Mouse (Mus musculus) hindbrain, embryonic 12.5 days (tissue): ENCODE results near the gene Mmrn1. TPM values are rescaled to one million over a fixed set of nuclear protein-coding genes. Genes with fewer than 3 reads are reported as not detected.

ENCODE experiments used
- ATAC-seq: fragments of 200-750 bp; cut with Nextera tagmentation; 2 replicates; pipeline ENCODE4 v1.8.0; 2017; ENCODE audit warnings: moderate TSS enrichment; ENCODE audit not compliant: low FRiP score
- H3K27ac ChIP-seq: fragments of 300-500 bp; sonication (generic); 2 replicates; pipeline ENCODE4 v1.5.1; 2016; ENCODE audit warnings: mild to moderate bottlenecking
- H3K27me3 ChIP-seq: fragments of 300-500 bp; sonication (generic); 2 replicates; pipeline ENCODE4 v1.6.1; 2016; ENCODE audit warnings: mild to moderate bottlenecking
- H3K36me3 ChIP-seq: fragments of 300-500 bp; sonication (generic); 2 replicates; pipeline ENCODE4 v1.6.1; 2016; ENCODE audit warnings: mild to moderate bottlenecking
- H3K4me1 ChIP-seq: fragments of 300-500 bp; sonication (generic); 2 replicates; pipeline ENCODE4 v1.6.1; 2016
- H3K4me2 ChIP-seq: fragments of 300-500 bp; sonication (generic); replicated peaks from 2 replicates; pipeline ENCODE4 v1.6.1; 2016; ENCODE audit warnings: mild to moderate bottlenecking
- H3K4me3 ChIP-seq: fragments of 300-500 bp; sonication (generic); 2 replicates; pipeline ENCODE4 v1.5.1; 2016; ENCODE audit warnings: mild to moderate bottlenecking
- H3K9ac ChIP-seq: fragments of 300-500 bp; sonication (generic); 2 replicates; pipeline ENCODE4 v1.6.1; 2016; ENCODE audit warnings: mild to moderate bottlenecking, moderate library complexity
- H3K9me3 ChIP-seq: fragments of 300-500 bp; sonication (generic); replicated peaks from 2 replicates; pipeline ENCODE4 v1.6.1; 2016; ENCODE audit warnings: mild to moderate bottlenecking
- WGBS: fragments of 180-500 bp; shearing (Covaris S2); methylation state at CpG from one replicate; pipeline ENCODE4 v1.1.7; 2016; 5-methylcytosine and 5-hydroxymethylcytosine counted together
- polyA plus RNA-seq: library from polyadenylated mRNA; unstranded; fragments of >200 nt; fragmentation: Nextera tagmentation; extraction: Ambion mirVana; gene quantifications from 2 replicates; pipeline ENCODE4 v1.2.1, GENCODE M21; 2016

Mmrn1 gene
- polyA plus RNA-seq, 1 experiment from 2014 or later = 6.0 TPM

DNA sequence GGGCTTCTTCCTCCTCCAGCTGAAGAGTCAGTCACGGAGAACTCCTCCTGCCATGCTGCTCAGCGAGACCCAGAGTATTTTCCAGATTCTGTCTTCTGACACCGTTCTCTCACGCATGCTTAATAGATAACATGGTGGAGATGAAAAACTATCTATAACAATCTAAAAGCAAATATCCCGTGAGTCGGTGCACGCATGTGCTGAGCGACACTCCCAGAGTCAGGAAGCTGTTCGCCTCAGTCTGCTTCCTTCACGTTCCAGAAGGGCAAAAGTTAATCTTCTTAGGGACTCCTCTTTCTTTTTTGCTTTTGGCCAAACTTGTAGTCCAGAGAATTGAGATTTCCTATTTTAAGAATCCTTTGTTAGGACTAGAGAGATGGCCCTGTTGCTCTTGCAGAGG is 69.7 kb downstream of the Mmrn1 start:
- H3K27me3 ChIP-seq = no peaks in the 10 kb centered on the region
- H3K9ac ChIP-seq = no peak overlapping the region
- H3K36me3 ChIP-seq = no peaks in the 10 kb centered on the region
- H3K4me3 ChIP-seq = no peak overlapping the region
- no peak overlapping the region for H3K4me2 ChIP-seq
- no peak for ATAC-seq
- H3K27ac ChIP-seq = no peak overlapping the region
- H3K9me3 ChIP-seq = no peaks in the 10 kb centered on the region
- 44% methylated on average over 10 of the region's 10 CpGs for WGBS
- H3K4me1 ChIP-seq = peaks cover 5% of the 10 kb centered on the region; the same call in 1 of the 2 replicates

DNA sequence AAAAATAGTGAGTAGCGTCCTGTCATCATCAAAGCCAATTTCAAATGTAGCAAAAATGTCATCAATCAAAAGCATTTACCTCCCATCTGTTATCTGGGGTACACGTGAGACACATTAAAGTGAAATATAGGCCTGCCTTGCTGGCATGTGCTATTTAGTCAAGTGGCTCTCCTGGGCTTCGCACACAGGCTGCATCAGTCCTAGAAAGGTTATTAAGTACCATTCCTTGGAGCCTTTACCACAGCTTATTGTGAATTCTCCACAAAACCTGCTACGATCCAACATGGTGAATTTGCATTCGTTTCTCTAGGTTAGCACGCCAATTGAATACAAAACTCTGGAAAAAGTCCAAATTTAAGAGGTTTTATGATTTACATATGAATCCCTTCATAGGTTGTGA is 70.8 kb downstream of the Mmrn1 start:
- H3K36me3 ChIP-seq = no peaks in the 10 kb centered on the region
- 57% methylated on average over 6 of the region's 6 CpGs for WGBS
- no peak for ATAC-seq
- H3K9me3 ChIP-seq = no peaks in the 10 kb centered on the region
- H3K27me3 ChIP-seq = no peaks in the 10 kb centered on the region
- no peak overlapping the region for H3K9ac ChIP-seq
- H3K4me2 ChIP-seq = no peak overlapping the region
- H3K4me3 ChIP-seq = no peak overlapping the region
- H3K4me1 ChIP-seq = peaks cover 5% of the 10 kb centered on the region; the same call in 1 of the 2 replicates
- no peak overlapping the region for H3K27ac ChIP-seq

DNA sequence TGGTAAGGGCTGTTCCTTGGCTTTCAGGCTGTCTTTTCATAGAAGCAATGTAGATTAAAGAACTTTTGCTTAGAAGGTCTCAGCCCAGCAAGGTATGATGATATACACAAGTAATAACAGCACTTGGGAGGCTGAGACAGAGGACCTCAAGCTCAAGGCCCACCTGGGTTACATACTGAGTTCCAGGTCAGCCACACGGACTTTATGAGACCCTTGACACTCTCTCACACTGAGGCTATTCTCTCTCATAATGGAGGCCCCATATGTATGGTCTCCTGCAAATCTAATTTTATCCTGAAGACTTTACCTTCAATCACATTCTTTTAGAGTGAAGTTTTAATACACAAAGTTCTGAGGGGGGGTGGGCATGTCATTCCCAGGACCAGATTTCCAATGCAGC is 71.6 kb downstream of the Mmrn1 start:
- no peak for ATAC-seq
- H3K4me2 ChIP-seq = no peak overlapping the region
- H3K4me3 ChIP-seq = no peak overlapping the region
- no peak overlapping the region for H3K27ac ChIP-seq
- 70% methylated on average over 1 of the region's 1 CpGs for whole genome bisulfite sequencing
- H3K9me3 ChIP-seq = 0 out of 2 replicates have a peak, but pooled peaks cover under 1% of the 10 kb centered on the region
- H3K27me3 ChIP-seq = no peaks in the 10 kb centered on the region
- H3K36me3 ChIP-seq = no peaks in the 10 kb centered on the region
- H3K4me1 ChIP-seq = peaks cover 5% of the 10 kb centered on the region; the same call in 1 of the 2 replicates
- no peak overlapping the region for H3K9ac ChIP-seq

DNA sequence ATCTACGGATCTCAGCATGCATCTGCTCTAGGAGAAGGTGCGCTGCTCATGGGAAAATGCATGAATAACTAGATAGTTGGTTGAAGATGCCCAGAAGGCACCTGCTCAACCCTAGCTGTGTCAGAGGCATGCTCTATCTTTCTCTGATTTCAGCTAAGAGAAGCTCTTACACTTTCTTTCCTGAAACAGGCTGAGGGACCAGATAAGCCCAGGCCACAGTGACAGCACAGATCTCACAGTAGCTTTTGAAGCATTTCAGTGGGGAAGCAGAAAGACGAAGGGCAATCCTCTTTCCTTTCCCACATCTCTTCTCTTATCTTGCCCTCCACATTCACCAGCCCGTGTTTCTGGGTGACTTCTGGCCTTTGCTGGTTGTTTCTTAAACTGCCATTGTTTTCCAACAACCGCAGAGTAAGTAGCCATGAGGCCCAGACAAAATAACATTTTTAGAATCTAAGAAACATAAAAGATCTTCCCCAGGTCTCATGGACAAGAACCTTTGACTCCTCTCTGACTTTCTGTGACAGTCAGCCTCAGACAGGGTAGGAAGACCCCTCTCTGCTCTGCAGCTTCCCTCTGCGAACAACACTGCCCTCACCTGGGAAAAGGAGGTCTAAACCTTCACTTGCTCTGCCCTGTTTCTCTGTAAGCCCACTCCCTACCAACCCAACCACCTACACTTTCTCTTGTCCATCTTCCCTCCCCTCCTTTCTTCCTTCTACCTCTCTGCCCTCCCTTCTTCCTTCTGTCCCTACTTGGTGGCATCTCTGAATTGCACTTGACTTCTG is 76.4 kb downstream of the Mmrn1 start:
- Histone ChIP-seq H3K4me3 (no peak overlapping the region), H3K27ac (no peak overlapping the region), H3K9me3 (peaks cover 6% of the 10 kb centered on the region; the same call in 1 of the 2 replicates), H3K4me1 (no peaks in the 10 kb centered on the region), H3K9ac (no peak overlapping the region), H3K27me3 (no peaks in the 10 kb centered on the region), H3K36me3 (no peaks in the 10 kb centered on the region), H3K4me2 (no peak overlapping the region)
- ATAC-seq = no peak
- WGBS = 85% methylated on average over 6 of the region's 6 CpGs

DNA sequence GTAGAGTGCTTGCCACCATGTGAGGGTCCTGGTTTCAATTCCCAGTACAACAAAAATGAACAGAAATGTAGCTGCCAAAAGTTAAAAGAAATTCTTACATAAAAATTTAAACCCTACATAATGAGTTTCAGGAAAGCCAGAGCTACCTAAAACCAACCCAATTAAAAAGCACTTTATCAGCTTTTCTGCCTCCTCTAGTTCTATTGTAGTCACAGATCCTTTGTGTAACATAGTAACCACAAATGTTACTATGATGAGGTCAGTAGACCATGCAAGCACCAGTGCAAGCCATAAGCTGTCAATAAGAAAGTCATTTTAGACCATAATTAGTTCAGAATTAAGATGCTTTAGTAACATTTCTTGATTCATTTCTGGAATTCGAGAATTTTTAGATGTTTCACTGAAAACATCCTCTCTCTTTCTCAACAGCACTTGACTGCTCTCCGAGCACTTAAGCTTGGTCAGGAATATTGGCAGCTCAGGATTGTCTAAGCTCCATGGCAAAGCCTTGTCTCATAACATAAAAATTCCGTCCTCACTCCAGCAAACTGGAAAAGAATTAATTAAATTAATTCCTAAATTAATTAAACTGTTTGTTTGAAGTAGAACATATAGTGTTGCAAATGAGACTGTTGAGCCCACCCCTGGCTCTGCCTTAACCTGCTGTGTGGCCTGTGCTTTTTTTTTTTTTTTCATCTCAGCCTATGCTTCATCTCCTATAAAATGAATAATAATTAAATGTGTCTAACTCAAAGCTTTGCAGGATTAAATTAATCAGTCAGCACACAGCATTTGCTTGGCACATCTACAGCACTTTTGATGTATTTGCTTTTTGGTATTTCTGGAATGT is 79.4 kb downstream of the Mmrn1 start:
- H3K9me3 ChIP-seq = peaks cover 6% of the 10 kb centered on the region; the same call in 1 of the 2 replicates
- H3K27ac ChIP-seq = no peak overlapping the region
- H3K4me2 ChIP-seq = no peak overlapping the region
- 44% methylated on average over 3 of the region's 3 CpGs for WGBS
- H3K27me3 ChIP-seq = no peaks in the 10 kb centered on the region
- no peak overlapping the region for H3K4me3 ChIP-seq
- H3K4me1 ChIP-seq = no peaks in the 10 kb centered on the region
- H3K36me3 ChIP-seq = no peaks in the 10 kb centered on the region
- ATAC-seq = no peak
- H3K9ac ChIP-seq = no peak overlapping the region

DNA sequence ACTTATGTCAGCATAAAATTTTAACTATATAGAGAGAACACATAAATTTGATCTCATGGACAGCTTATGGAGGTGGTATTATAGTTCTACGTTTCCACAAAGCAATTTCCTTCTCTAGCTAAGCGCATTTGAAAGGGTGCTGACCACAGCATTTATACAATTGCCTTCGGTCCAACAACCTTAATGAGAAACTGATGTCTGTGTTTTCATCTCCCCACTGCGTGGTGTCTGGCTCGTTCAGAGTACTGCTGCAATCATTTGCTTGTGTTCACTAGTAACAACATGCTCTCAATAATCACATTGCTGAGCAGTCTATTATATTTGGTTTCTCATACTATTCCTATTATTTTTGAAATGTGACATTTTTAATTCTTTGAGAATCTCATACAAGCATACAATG is 89.0 kb downstream of the Mmrn1 start:
- 62% methylated on average over 5 of the region's 5 CpGs for WGBS
- Histone ChIP-seq H3K4me2 (no peak overlapping the region), H3K4me3 (no peak overlapping the region), H3K9ac (no peak overlapping the region), H3K36me3 (no peaks in the 10 kb centered on the region), H3K9me3 (no peaks in the 10 kb centered on the region), H3K27me3 (no peaks in the 10 kb centered on the region), H3K27ac (no peak overlapping the region), H3K4me1 (no peaks in the 10 kb centered on the region)
- 0 out of 2 replicates have a peak, but pooled peaks have one; percentile 22 for ATAC-seq

DNA sequence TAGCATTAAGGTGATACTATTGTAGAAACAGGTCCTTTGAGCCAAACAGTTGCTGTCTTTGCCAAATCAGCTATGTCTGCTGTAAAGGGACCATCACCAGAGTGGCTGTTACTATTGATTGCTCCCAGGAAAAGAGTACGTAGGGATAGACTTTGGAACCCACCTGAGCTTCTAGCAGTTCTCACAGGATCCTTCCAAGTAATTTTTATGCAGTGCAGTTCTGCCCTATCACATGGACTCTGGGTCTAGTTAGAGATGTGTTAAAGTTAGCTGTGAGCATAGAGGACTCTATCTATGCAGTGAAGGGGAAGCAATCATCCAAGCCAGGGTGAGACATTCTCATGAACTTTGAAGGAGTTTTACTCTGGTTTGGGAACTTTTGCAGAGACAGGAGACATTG is 94.9 kb downstream of the Mmrn1 start:
- Histone ChIP-seq H3K36me3 (no peaks in the 10 kb centered on the region), H3K27me3 (no peaks in the 10 kb centered on the region), H3K9me3 (no peaks in the 10 kb centered on the region), H3K4me2 (no peak overlapping the region), H3K4me1 (no peaks in the 10 kb centered on the region), H3K27ac (no peak overlapping the region), H3K4me3 (no peak overlapping the region), H3K9ac (no peak overlapping the region)
- WGBS = 89% methylated on average over 1 of the region's 1 CpGs
- no peak for ATAC-seq

DNA sequence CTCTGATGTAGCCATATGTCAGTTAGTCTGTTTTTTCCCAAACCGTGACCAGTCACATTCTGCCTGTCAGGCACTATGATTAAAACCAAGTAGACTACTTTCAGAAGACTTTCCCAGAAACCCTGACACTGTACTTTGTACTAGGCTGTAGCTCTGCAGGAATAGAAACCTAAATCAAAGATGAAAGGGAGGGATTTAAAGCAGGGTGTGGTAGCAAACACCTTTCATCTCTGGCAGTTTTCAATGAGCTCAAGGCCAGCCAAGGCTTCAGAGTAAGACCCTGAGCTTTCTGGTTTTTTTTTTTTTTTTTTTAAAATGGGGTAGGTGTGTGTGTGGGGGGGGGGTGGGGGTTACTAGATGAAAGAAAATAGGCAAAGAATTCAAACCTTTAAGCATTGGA is 96.2 kb downstream of the Mmrn1 start:
- Histone ChIP-seq H3K36me3 (no peaks in the 10 kb centered on the region), H3K27me3 (no peaks in the 10 kb centered on the region), H3K4me1 (no peaks in the 10 kb centered on the region), H3K27ac (no peak overlapping the region), H3K9ac (no peak overlapping the region), H3K9me3 (no peaks in the 10 kb centered on the region), H3K4me3 (no peak overlapping the region), H3K4me2 (no peak overlapping the region)
- WGBS = 78% methylated on average over 1 of the region's 1 CpGs
- no peak for ATAC-seq

DNA sequence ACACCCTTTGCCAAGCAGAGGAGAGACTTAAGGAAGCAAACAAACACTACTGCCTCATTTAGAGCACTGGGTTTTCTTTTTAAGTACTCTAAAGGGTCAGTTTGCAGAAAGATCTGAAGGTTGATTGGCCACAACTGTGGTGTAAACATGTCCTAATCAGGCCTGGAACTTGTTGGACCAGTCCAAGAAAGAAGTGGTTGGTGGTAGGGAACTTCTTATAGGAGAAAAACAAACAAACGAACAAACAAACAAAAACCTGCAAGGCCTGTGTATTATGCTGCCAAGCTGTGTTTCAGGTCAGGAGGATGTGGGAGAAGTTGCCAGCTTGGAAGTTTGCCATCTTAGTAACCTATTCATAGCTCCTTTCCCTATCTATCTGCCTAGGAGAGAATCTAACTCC is 108.5 kb downstream of the Mmrn1 start:
- H3K27me3 ChIP-seq = no peaks in the 10 kb centered on the region
- no peaks in the 10 kb centered on the region for H3K36me3 ChIP-seq
- H3K27ac ChIP-seq = no peak overlapping the region
- no peaks in the 10 kb centered on the region for H3K4me1 ChIP-seq
- no peaks in the 10 kb centered on the region for H3K9me3 ChIP-seq
- H3K9ac ChIP-seq = no peak overlapping the region
- no peak overlapping the region for H3K4me2 ChIP-seq
- WGBS = 84% methylated on average over 1 of the region's 1 CpGs
- no peak overlapping the region for H3K4me3 ChIP-seq
- ATAC-seq = no peak

Other genes with a start within 250 kb of the Mmrn1 start
- gene Snca, start 95.1 kb upstream of the Mmrn1 start, polyA plus RNA-seq = 43.3 and 63.2 TPM in 2 replicates